Mouse (Mus musculus): ENCODE measurements around the gene Agfg2. TPM values are rescaled to one million over a fixed set of nuclear protein-coding genes. Genes with fewer than 3 reads are reported as not detected.
"Not testable (repeated sequence)": the region's sequence is repeated elsewhere in the genome, so short reads cannot be mapped to it uniquely, and the experiment has no call there.

Gene Agfg2
- polyA plus RNA-seq (2014; fragmentation: Nextera tagmentation; extraction: Ambion mirVana): 16.0 and 16.4 TPM in 2 replicates

GRCm38 (mm10) chr5:137684294-137685123 is at the start of gene Agfg2:
Gene Agfg2, minus strand, starts transcription at chr5:137684726.
- under 1% methylated on average over 62 of the region's 62 CpGs for WGBS
- DNase-seq (ENCODE audit: low spot score): peak; percentile 94
- 0 out of 2 replicates have a peak, but pooled peaks cover 6% of the 10 kb centered on the region for H3K36me3 ChIP-seq (ENCODE audit: control insufficient read depth, insufficient read depth, low read length)
- no peaks in the 10 kb centered on the region for H3K9me3 ChIP-seq (ENCODE audit: control insufficient read depth, low read length)
- no peaks in the 10 kb centered on the region for H3K27me3 ChIP-seq (replicated peaks; ENCODE audit: control insufficient read depth, insufficient read depth, low read length)
- H3K4me1 ChIP-seq (replicated peaks; ENCODE audit: control insufficient read depth, insufficient read depth, low read length): peaks cover 9% of the 10 kb centered on the region
- H3K9ac ChIP-seq (ENCODE audit: low read length): peak within 1 kb of the TSS; percentile 56
- ATAC-seq (replicated peaks; ENCODE audit: low FRiP score, low TSS enrichment, low read depth): peak; percentile 98
- H3K27ac ChIP-seq (ENCODE audit: low read depth): peak within 1 kb of the TSS; percentile 54; the same call in 1 of the 2 replicates
- H3K4me3 ChIP-seq (ENCODE audit: low read depth, low read length): peak within 1 kb of the TSS; percentile 63
- H3K4me2 ChIP-seq (ENCODE audit: low read length): peak within 1 kb of the TSS; percentile 85

DNA sequence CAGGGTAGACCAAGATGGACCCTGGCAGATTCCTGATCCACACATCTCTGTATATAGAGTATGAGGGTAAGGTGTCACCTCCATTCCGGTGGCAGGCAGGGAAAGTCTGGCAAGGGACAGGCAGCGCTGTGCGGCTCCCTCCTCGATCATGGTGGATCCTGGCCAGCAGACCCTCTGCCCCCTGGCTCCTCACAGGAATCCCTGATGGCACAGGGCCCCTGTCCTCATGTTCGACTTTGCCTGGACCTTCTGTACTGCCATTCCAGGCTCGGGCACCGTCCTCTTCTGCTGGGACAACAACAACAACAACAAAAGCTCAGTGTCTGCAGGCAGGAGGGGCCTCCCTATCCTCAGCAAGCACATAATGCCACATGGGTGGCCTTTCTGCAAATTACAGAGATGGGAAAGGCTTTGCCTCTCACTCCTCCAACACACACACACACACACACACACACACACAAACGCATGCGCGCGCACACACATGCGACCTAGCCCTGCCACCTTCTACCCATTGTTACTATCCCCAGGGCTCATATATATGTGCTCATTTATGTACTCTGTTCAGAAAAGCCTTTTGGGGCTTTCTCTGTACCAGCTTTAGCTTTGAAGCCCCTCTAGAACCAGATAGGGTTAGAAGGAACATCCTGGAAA is 49.2 kb upstream of the Agfg2 start:
- ATAC-seq (replicated peaks; ENCODE audit: low FRiP score, low TSS enrichment, low read depth): no peak
- H3K9ac ChIP-seq (ENCODE audit: low read length): no peak overlapping the region

GRCm38 (mm10) chr5:137726767-137727166 is 42.2 kb upstream of the Agfg2 start:
- Histone ChIP-seq H3K27me3 (replicated peaks; ENCODE audit: control insufficient read depth, insufficient read depth, low read length) (no peaks in the 10 kb centered on the region), H3K4me3 (ENCODE audit: low read depth, low read length) (no peak overlapping the region), H3K4me2 (ENCODE audit: low read length) (no peak overlapping the region), H3K9ac (ENCODE audit: low read length) (no peak overlapping the region), H3K9me3 (ENCODE audit: control insufficient read depth, low read length) (no peaks in the 10 kb centered on the region), H3K36me3 (ENCODE audit: control insufficient read depth, insufficient read depth, low read length) (peaks cover 4% of the 10 kb centered on the region; the same call in 1 of the 2 replicates), H3K4me1 (replicated peaks; ENCODE audit: control insufficient read depth, insufficient read depth, low read length) (no peaks in the 10 kb centered on the region), H3K27ac (ENCODE audit: low read depth) (no peak overlapping the region)
- 63% methylated on average over 6 of the region's 6 CpGs for WGBS
- no peak for DNase-seq (ENCODE audit: low spot score)
- no peak for ATAC-seq (replicated peaks; ENCODE audit: low FRiP score, low TSS enrichment, low read depth)

More for the DNA sequence above, 49.2 kb upstream of the Agfg2 start:
- Histone ChIP-seq H3K27me3 (replicated peaks; ENCODE audit: control insufficient read depth, insufficient read depth, low read length) (no peaks in the 10 kb centered on the region), H3K4me3 (ENCODE audit: low read depth, low read length) (no peak overlapping the region), H3K4me1 (replicated peaks; ENCODE audit: control insufficient read depth, insufficient read depth, low read length) (peaks cover 11% of the 10 kb centered on the region; the same call in 1 of the 2 replicates), H3K9me3 (ENCODE audit: control insufficient read depth, low read length) (no peaks in the 10 kb centered on the region), H3K4me2 (ENCODE audit: low read length) (no peak overlapping the region), H3K27ac (ENCODE audit: low read depth) (no peak overlapping the region), H3K36me3 (ENCODE audit: control insufficient read depth, insufficient read depth, low read length) (peaks cover 28% of the 10 kb centered on the region; the same call in 1 of the 2 replicates)
- WGBS: 83% methylated on average over 12 of the region's 12 CpGs
- DNase-seq (ENCODE audit: low spot score): no peak

DNA sequence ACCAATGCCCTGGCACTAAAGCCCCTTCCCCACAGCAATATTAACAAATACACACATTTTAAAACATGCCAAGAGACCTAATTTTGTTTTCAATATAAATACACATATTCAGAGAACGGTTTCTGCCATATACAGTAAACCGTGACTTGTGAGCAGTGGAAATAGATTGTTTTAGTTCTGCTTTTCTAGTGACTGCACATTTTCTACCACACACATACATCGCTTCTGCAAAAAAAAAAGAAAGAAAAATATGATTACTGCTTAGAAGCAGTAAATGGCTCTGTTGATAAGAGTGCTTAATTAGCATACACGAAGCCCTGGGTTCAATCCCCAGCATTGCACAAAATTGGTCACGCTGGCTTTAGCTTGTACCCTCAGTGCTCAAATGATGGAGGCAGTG is 39.3 kb upstream of the Agfg2 start:
- no peak overlapping the region for H3K4me3 ChIP-seq (ENCODE audit: low read depth, low read length)
- H3K36me3 ChIP-seq (ENCODE audit: control insufficient read depth, insufficient read depth, low read length): no peaks in the 10 kb centered on the region
- no peak for DNase-seq (ENCODE audit: low spot score)
- no peak for ATAC-seq (replicated peaks; ENCODE audit: low FRiP score, low TSS enrichment, low read depth)
- 89% methylated on average over 5 of the region's 5 CpGs for WGBS
- H3K27ac ChIP-seq (ENCODE audit: low read depth): no peak overlapping the region
- H3K4me2 ChIP-seq (ENCODE audit: low read length): no peak overlapping the region
- H3K27me3 ChIP-seq (replicated peaks; ENCODE audit: control insufficient read depth, insufficient read depth, low read length): no peaks in the 10 kb centered on the region
- H3K9ac ChIP-seq (ENCODE audit: low read length): no peak overlapping the region
- H3K4me1 ChIP-seq (replicated peaks; ENCODE audit: control insufficient read depth, insufficient read depth, low read length): 0 out of 2 replicates have a peak, but pooled peaks cover 4% of the 10 kb centered on the region
- H3K9me3 ChIP-seq (ENCODE audit: control insufficient read depth, low read length): no peaks in the 10 kb centered on the region

GRCm38 (mm10) chr5:137720558-137721164 is 36.1 kb upstream of the Agfg2 start:
- not testable (repeated sequence) for H3K36me3 ChIP-seq (ENCODE audit: control insufficient read depth, insufficient read depth, low read length); H3K27me3 ChIP-seq (replicated peaks; ENCODE audit: control insufficient read depth, insufficient read depth, low read length); H3K9ac ChIP-seq (ENCODE audit: low read length); H3K9me3 ChIP-seq (ENCODE audit: control insufficient read depth, low read length); H3K4me3 ChIP-seq (ENCODE audit: low read depth, low read length); H3K4me1 ChIP-seq (replicated peaks; ENCODE audit: control insufficient read depth, insufficient read depth, low read length); H3K27ac ChIP-seq (ENCODE audit: low read depth)
- peak overlapping the region; percentile 39 for H3K4me2 ChIP-seq (ENCODE audit: low read length)
- 14% methylated on average over 9 of the region's 16 CpGs for WGBS
- DNase-seq (ENCODE audit: low spot score): peak; percentile 59
- ATAC-seq (replicated peaks; ENCODE audit: low FRiP score, low TSS enrichment, low read depth): peak; percentile 76

DNA sequence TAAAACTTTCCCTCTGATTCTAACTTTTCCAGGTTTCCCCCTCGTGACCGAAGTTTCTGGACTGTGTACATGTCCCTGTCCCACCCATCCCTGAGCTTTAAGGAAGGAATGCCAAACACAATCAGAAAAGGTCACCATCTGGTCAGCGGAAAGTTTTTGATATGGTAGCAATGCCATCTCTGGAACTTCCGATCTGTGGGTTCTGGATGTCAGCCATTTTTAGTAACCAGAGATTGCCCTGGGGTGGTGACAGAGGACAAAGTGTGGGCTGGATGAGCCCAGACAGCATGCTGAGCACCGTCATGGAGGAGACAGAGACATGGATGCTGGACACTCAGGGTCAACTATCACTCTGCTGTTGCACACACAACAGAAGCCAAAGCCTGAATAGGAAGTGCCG is 34.6 kb upstream of the Agfg2 start:
- no peak overlapping the region for H3K4me2 ChIP-seq (ENCODE audit: low read length)
- DNase-seq (ENCODE audit: low spot score): no peak
- H3K27ac ChIP-seq (ENCODE audit: low read depth): no peak overlapping the region
- no peaks in the 10 kb centered on the region for H3K36me3 ChIP-seq (ENCODE audit: control insufficient read depth, insufficient read depth, low read length)
- WGBS: 77% methylated on average over 6 of the region's 6 CpGs
- no peaks in the 10 kb centered on the region for H3K27me3 ChIP-seq (replicated peaks; ENCODE audit: control insufficient read depth, insufficient read depth, low read length)
- ATAC-seq (replicated peaks; ENCODE audit: low FRiP score, low TSS enrichment, low read depth): no peak
- no peak overlapping the region for H3K9ac ChIP-seq (ENCODE audit: low read length)
- 0 out of 2 replicates have a peak, but pooled peaks cover 4% of the 10 kb centered on the region for H3K4me1 ChIP-seq (replicated peaks; ENCODE audit: control insufficient read depth, insufficient read depth, low read length)
- H3K9me3 ChIP-seq (ENCODE audit: control insufficient read depth, low read length): no peaks in the 10 kb centered on the region
- H3K4me3 ChIP-seq (ENCODE audit: low read depth, low read length): no peak overlapping the region

GRCm38 (mm10) chr5:137718020-137718790 is 33.7 kb upstream of the Agfg2 start:
- Histone ChIP-seq H3K9me3 (ENCODE audit: control insufficient read depth, low read length) (no peaks in the 10 kb centered on the region), H3K27me3 (replicated peaks; ENCODE audit: control insufficient read depth, insufficient read depth, low read length) (no peaks in the 10 kb centered on the region), H3K4me3 (ENCODE audit: low read depth, low read length) (no peak overlapping the region), H3K9ac (ENCODE audit: low read length) (no peak overlapping the region), H3K36me3 (ENCODE audit: control insufficient read depth, insufficient read depth, low read length) (no peaks in the 10 kb centered on the region), H3K4me1 (replicated peaks; ENCODE audit: control insufficient read depth, insufficient read depth, low read length) (0 out of 2 replicates have a peak, but pooled peaks cover 4% of the 10 kb centered on the region), H3K4me2 (ENCODE audit: low read length) (no peak overlapping the region), H3K27ac (ENCODE audit: low read depth) (no peak overlapping the region)
- no peak for ATAC-seq (replicated peaks; ENCODE audit: low FRiP score, low TSS enrichment, low read depth)
- WGBS: 64% methylated on average over 8 of the region's 8 CpGs
- DNase-seq (ENCODE audit: low spot score): no peak

DNA sequence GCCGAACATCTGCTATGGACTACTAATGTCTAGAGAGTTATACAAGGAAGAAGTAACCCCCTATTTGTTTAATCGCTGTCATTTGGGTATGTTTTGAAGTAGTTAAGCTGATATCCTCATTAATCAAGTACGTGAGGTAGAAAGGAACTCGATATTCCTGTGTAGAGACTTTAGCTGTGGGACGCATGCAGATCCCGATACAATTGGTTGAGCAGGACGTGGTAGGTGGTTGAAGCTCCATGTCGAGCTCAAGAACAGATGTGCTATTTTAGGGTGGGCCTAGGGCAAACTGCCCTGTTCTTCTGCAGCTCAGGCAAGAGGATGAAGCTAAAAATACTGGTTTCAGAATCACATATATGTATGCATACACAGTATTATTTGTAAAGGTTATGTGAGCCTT is 31.2 kb upstream of the Agfg2 start:
- Histone ChIP-seq H3K36me3 (ENCODE audit: control insufficient read depth, insufficient read depth, low read length) (no peaks in the 10 kb centered on the region), H3K9ac (ENCODE audit: low read length) (no peak overlapping the region), H3K27me3 (replicated peaks; ENCODE audit: control insufficient read depth, insufficient read depth, low read length) (no peaks in the 10 kb centered on the region), H3K4me1 (replicated peaks; ENCODE audit: control insufficient read depth, insufficient read depth, low read length) (0 out of 2 replicates have a peak, but pooled peaks cover 4% of the 10 kb centered on the region), H3K4me2 (ENCODE audit: low read length) (no peak overlapping the region), H3K27ac (ENCODE audit: low read depth) (no peak overlapping the region), H3K4me3 (ENCODE audit: low read depth, low read length) (no peak overlapping the region), H3K9me3 (ENCODE audit: control insufficient read depth, low read length) (no peaks in the 10 kb centered on the region)
- DNase-seq (ENCODE audit: low spot score): no peak
- WGBS: 64% methylated on average over 8 of the region's 8 CpGs
- ATAC-seq (replicated peaks; ENCODE audit: low FRiP score, low TSS enrichment, low read depth): no peak

Measured in intestine, embryonic 14.5 days (tissue).